In the genomic region with DNA sequence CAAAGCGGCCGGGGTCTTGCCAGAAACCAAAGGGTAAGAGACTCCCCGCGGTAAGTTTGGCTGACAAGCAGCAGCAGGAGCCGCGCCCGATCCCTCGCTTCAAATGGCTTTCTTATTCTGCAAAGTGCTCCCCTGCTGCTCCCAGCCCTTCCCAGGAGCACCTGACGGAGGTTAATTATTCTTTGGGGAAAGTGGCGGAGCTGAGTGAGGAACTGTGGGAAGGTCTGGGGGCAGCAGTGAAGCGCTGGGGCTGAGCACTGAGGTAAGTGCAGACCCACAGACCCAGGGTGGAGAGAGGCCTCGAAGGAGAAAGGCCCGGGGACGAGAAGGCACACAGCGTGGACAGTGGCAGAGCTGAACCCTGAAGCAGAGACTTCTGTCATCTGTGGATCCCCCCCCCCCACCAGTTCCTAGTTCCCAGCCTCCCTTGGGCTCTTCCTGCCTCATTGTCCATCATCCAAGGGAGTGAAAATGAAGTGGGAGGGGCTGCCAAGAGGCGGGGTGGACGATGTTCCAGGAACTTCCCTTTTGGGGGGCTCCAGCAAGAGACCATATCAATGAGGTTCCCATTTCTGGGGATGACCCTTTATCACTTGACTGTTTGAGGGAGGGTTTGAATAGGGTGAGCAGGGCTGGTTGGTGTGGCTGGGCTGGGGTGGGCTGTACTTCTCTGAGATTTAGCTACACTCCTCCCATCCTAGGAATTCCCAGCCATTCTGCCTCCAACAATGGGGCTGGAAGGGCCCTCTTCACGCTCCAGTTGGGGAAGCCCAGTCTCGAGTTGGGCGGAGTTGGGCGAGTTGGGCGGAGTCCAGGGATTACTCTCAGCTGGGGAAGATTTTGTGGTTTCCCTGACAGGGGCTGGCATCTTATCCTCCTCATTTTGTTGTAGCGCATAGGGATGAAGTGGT, we compare ENCODE assay signal across 9 mouse cellular contexts. TPM values are rescaled to one million over a fixed set of nuclear protein-coding genes. Genes with fewer than 3 reads are reported as not detected.
DNase-seq lines count a peak whose midpoint lies in the region; ATAC-seq and TF ChIP-seq lines count a peak whose summit lies in the region.
"Had no signal": no experiment of that assay in that cellular context is flagged by ENCODE, and none has a peak within 500 bp of the region (broad histone marks: within the 10 kb centered on the region; RNA-seq: fewer than 3 reads in every experiment).

No protein-coding gene starts in this region.

- H3K27ac ChIP-seq in gastrocnemius, adult 2 months: no peak overlapping the region
- H3K27ac ChIP-seq in embryonic facial prominence, embryonic 13.5 days: no peak overlapping the region
- no peak overlapping the region for H3K27ac ChIP-seq in kidney, embryonic 15.5 days
- H3K27ac ChIP-seq in midbrain, embryonic 16.5 days (ENCODE audit: low read length): no peak overlapping the region
- no peak overlapping the region for H3K27ac ChIP-seq in left cerebral cortex, adult 2 months

- no peak for DNase-seq in gastrocnemius, adult 2 months
- DNase-seq in gastrocnemius, postnatal 36 days: no peak
- no peak for DNase-seq in spleen, postnatal 10 days (ENCODE audit: low spot score in 2 of 2)
- DNase-seq in gastrocnemius, postnatal 14 days: no peak
- no peak for DNase-seq in left cerebral cortex, adult 2 months (ENCODE audit: extremely low spot score in 1 of 2, low spot score in 2 of 2)
- DNase-seq: cerebellum, adult 18-20 months had no signal

- 0 out of 2 replicates have a peak, but pooled peaks have one; percentile 52 for ATAC-seq in embryonic facial prominence, embryonic 13.5 days (ENCODE audit: insufficient number of reproducible peaks, insufficient read depth, low FRiP score, low TSS enrichment, low read depth)
- peak; percentile 61 for ATAC-seq in kidney, embryonic 15.5 days (replicated peaks; ENCODE audit: low FRiP score)
- peak; percentile 37; the same call in 1 of the 2 replicates for ATAC-seq in midbrain, embryonic 16.5 days

- peaks cover 12% of the 10 kb centered on the region for H3K4me1 ChIP-seq in embryonic facial prominence, embryonic 13.5 days
- H3K4me1 ChIP-seq in kidney, embryonic 15.5 days: peaks cover 24% of the 10 kb centered on the region
- peaks cover 10% of the 10 kb centered on the region for H3K4me1 ChIP-seq in midbrain, embryonic 16.5 days (ENCODE audit: control insufficient read depth, insufficient read depth, low read length)

- no peaks in the 10 kb centered on the region for H3K36me3 ChIP-seq in embryonic facial prominence, embryonic 13.5 days
- no peaks in the 10 kb centered on the region for H3K36me3 ChIP-seq in kidney, embryonic 15.5 days
- no peaks in the 10 kb centered on the region for H3K36me3 ChIP-seq in midbrain, embryonic 16.5 days (ENCODE audit: control insufficient read depth, insufficient read depth, low read length)

- peak overlapping the region; percentile 58 for H3K4me2 ChIP-seq in embryonic facial prominence, embryonic 13.5 days
- H3K4me2 ChIP-seq in kidney, embryonic 15.5 days: peak overlapping the region; percentile 58
- H3K4me2 ChIP-seq in midbrain, embryonic 16.5 days (ENCODE audit: low read length): peak overlapping the region; percentile 50

- TF ChIP-seq CTCF in gastrocnemius, adult 2 months (IDR thresholded peaks at IDR 0.05): no peak
- no peak for TF ChIP-seq CTCF in left cerebral cortex, adult 2 months (IDR thresholded peaks at IDR 0.05)

- H3K9me3 ChIP-seq in embryonic facial prominence, embryonic 13.5 days: no peaks in the 10 kb centered on the region
- H3K9me3 ChIP-seq in kidney, embryonic 15.5 days (replicated peaks): no peaks in the 10 kb centered on the region
- no peaks in the 10 kb centered on the region for H3K9me3 ChIP-seq in midbrain, embryonic 16.5 days (replicated peaks; ENCODE audit: control insufficient read depth, low read length, poor library complexity, severe bottlenecking)

- H3K27me3 ChIP-seq in embryonic facial prominence, embryonic 13.5 days: peaks cover 39% of the 10 kb centered on the region
- peaks cover 23% of the 10 kb centered on the region for H3K27me3 ChIP-seq in kidney, embryonic 15.5 days
- H3K27me3 ChIP-seq in midbrain, embryonic 16.5 days (ENCODE audit: control insufficient read depth, insufficient read depth, low read depth, low read length): no peaks in the 10 kb centered on the region; the same call in 1 of the 2 replicates

- 0 out of 2 replicates have a peak overlapping the region, but pooled peaks have one; percentile 28 for H3K4me3 ChIP-seq in gastrocnemius, adult 2 months
- H3K4me3 ChIP-seq in embryonic facial prominence, embryonic 13.5 days: peak overlapping the region; percentile 34
- peak overlapping the region; percentile 23 for H3K4me3 ChIP-seq in kidney, embryonic 15.5 days (replicated peaks)
- H3K4me3 ChIP-seq in midbrain, embryonic 16.5 days (ENCODE audit: low read depth, low read length): peak overlapping the region; percentile 24
- no peak overlapping the region for H3K4me3 ChIP-seq in left cerebral cortex, adult 2 months

- H3K9ac ChIP-seq in embryonic facial prominence, embryonic 13.5 days: peak overlapping the region; percentile 51; the same call in 1 of the 2 replicates
- H3K9ac ChIP-seq in kidney, embryonic 15.5 days: no peak overlapping the region
- H3K9ac ChIP-seq in midbrain, embryonic 16.5 days (ENCODE audit: low read depth, low read length): peak overlapping the region; percentile 40; the same call in 1 of the 2 replicates

- WGBS in embryonic facial prominence, embryonic 13.5 days: 3% methylated on average over 23 of the region's 23 CpGs
- 10% methylated on average over 23 of the region's 23 CpGs for WGBS in kidney, embryonic 15.5 days
- WGBS in midbrain, embryonic 16.5 days: 3% methylated on average over 23 of the region's 23 CpGs

- intact Hi-C loops in gastrocnemius, adult 2 months (cut with DNase I): no loop called here
- intact Hi-C loops in gastrocnemius, postnatal 36 days (cut with DNase I): no loop called here
- intact Hi-C loops in gastrocnemius, postnatal 14 days (cut with DNase I; ENCODE audit: low total_unique reads): no loop called here
- intact Hi-C loops in left cerebral cortex, adult 2 months (cut with DNase I): loop anchor here (1.0 kb wide), 1 partner anchor 20 kb away; no protein-coding TSS in a partner anchor

RNA-seq across cellular contexts. Expression of gene Shb, which starts 59.4 kb away (rescaled TPM):
- 10 to 100 TPM in 1 of 2 experiments, 1 to 10 TPM in 1; 6.5 to 10.0 TPM for total RNA-seq in gastrocnemius, adult 2 months (2021)
- 1 to 10 TPM; 6.3 to 6.7 TPM for total RNA-seq in gastrocnemius, postnatal 36 days (2021)
- polyA plus RNA-seq in embryonic facial prominence, embryonic 13.5 days (2015; fragmentation: Nextera tagmentation; extraction: Ambion mirVana): 3.8 and 4.2 TPM in 2 replicates
- polyA plus RNA-seq in kidney, embryonic 15.5 days (2015; fragmentation: Nextera tagmentation; extraction: Ambion mirVana): 3.8 and 4.9 TPM in 2 replicates
- 3.5 and 4.2 TPM in 2 replicates for polyA plus RNA-seq in midbrain, embryonic 16.5 days (2015; fragmentation: Nextera tagmentation; extraction: Ambion mirVana)
- 1 to 10 TPM; 6.7 to 7.8 TPM for total RNA-seq in gastrocnemius, postnatal 14 days (2021)
- 10 to 100 TPM; 11.0 to 11.6 TPM for total RNA-seq in left cerebral cortex, adult 2 months (2021)
